Mouse (Mus musculus) midbrain, embryonic 13.5 days (tissue): ENCODE data around the gene Susd2. TPM values are rescaled to one million over a fixed set of nuclear protein-coding genes. Genes with fewer than 3 reads are reported as not detected.

Source experiments
- polyA plus RNA-seq: library from polyadenylated mRNA; unstranded; fragments of >200 nt; fragmentation: Nextera tagmentation; extraction: Ambion mirVana; gene quantifications from 2 replicates; pipeline ENCODE4 v1.2.1, GENCODE M21; 2015

Susd2 gene
- polyA plus RNA-seq, 1 experiment from 2014 or later: 2.3 TPM

Other genes starting within 250 kb of the Susd2 start
- not detected in 2 replicates for gene Upb1, start 242.9 kb downstream of the Susd2 start, polyA plus RNA-seq
- 167 and 178 TPM in 2 replicates for gene Snrpd3, start 126.5 kb downstream of the Susd2 start, polyA plus RNA-seq
- gene Gucd1, start 126.0 kb downstream of the Susd2 start, polyA plus RNA-seq: 23.7 and 27.3 TPM in 2 replicates
- gene Lrrc75b, start 83.7 kb downstream of the Susd2 start, polyA plus RNA-seq: 21.4 and 21.8 TPM in 2 replicates
- 0.76 and 0.94 TPM in 2 replicates for gene Ggt1, start 82.4 kb downstream of the Susd2 start, polyA plus RNA-seq
- 1.9 and 2.4 TPM in 2 replicates for gene Ggt5, start 54.7 kb downstream of the Susd2 start, polyA plus RNA-seq
- gene Cabin1, start 120.3 kb upstream of the Susd2 start, polyA plus RNA-seq: 36.0 and 39.7 TPM in 2 replicates
- 83.7 and 87.8 TPM in 2 replicates for gene Ddt, start 129.4 kb upstream of the Susd2 start, polyA plus RNA-seq
- gene Gm20441, start 136.9 kb upstream of the Susd2 start, polyA plus RNA-seq: not detected in 2 replicates
- 0.30 and 0.61 TPM in 2 replicates for gene Gstt3, start 137.4 kb upstream of the Susd2 start, polyA plus RNA-seq
- 4.8 and 5.5 TPM in 2 replicates for gene Gstt1, start 154.6 kb upstream of the Susd2 start, polyA plus RNA-seq
- not detected in 2 replicates for gene Gstt4, start 178.5 kb upstream of the Susd2 start, polyA plus RNA-seq
- 5.8 and 5.9 TPM in 2 replicates for gene Gstt2, start 193.4 kb upstream of the Susd2 start, polyA plus RNA-seq
- 1,337 and 1,364 TPM in 2 replicates for gene Mif, start 216.2 kb upstream of the Susd2 start, polyA plus RNA-seq
- 1.9 and 2.1 TPM in 2 replicates for gene Derl3, start 249.4 kb upstream of the Susd2 start, polyA plus RNA-seq